Mouse (Mus musculus) left cerebral cortex, postnatal 25 days (tissue): Measurements from ENCODE around the gene Zdhhc8. TPM values are rescaled to one million over a fixed set of nuclear protein-coding genes. Genes with fewer than 3 reads are reported as not detected.

Experiments used
- DNase-seq, 2 experiments: peaks; one replicate each; pipeline ENCODE4 v3.0.0; 2022; ENCODE audit warnings: low spot score in 2 of 2, mixed read lengths in 1 of 2
- intact Hi-C: fragments of 180-260 bp; cut with DNase I; formaldehyde crosslinking; loops from one replicate; pipeline ENCODE4 v1.15.1; 2025
- microRNA-seq, 2 experiments: library from miRNA; unstranded; fragments of <30 nt; microRNA quantifications; one replicate each; pipeline ENCODE4 v1.2.0; 2022
- total RNA-seq, 2 experiments: library from RNA; stranded (reverse); gene quantifications; 2 replicates each; pipeline ENCODE4 v1.2.3; 2021

Zdhhc8 gene
- total RNA-seq, 2 experiments from 2014 or later = 140 to 144 TPM

DNA sequence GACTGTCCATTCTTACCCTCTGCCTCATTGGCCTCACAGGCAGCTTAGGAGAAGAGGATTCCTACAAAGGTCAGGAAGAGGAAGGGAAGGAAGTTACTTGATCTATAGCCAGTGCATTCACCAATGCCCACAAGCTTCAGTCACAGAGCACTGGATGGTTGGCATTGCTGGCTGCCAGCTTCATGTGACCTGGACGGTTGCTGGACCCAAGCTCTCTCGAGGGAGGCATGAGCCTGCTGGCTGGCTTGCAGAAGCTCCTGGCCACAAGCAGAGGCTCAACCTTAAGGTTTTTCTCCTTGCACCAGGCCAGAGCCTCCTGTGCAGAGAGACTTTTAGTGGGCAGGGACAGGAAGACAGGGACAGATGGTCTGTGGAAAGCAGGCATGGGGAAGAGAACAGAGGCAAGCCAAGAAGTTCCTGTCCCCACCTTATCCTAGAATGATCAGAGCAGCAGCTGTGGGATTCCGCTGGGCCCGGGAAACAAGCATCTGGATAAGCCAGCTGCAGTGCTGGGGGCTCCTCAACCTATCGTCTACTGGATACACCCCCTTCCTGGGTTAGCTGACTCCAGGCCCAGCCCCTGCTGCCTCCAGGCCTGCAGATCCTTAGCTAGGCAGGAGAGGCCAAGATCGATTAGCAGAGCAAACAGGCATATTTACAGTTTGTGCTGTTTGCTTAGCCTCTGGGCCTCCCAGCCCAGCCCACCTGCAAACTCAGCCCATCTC is 59.0 kb downstream of the Zdhhc8 start:
- peak in 1 of 2 experiments; percentile 57 for DNase-seq
- intact Hi-C loops = no loop called here

DNA sequence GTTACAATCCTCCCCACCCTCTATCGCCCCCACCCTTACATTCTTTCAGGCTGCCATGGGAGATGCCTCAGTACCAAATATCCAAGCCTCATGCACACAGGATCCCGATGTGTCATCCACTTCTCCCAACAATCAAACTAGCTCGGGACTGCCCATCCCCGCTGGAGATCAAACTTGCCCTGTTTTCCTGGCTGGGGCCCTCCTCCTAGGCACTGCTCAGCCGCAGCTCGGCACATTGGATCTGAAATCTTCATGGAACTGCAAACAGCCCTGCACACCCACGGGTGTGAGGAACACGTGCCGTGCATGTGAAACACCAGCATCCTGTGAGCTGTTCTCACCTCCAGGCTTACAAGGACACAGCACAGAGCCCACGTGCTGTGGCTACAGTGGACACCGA is 61.1 kb downstream of the Zdhhc8 start:
- DNase-seq = peak; percentile 77 to 91
- intact Hi-C loops = loop anchor here (1.0 to 5.0 kb wide), 4 partner anchors 19 to 45 kb away; no protein-coding TSS in a partner anchor

DNA sequence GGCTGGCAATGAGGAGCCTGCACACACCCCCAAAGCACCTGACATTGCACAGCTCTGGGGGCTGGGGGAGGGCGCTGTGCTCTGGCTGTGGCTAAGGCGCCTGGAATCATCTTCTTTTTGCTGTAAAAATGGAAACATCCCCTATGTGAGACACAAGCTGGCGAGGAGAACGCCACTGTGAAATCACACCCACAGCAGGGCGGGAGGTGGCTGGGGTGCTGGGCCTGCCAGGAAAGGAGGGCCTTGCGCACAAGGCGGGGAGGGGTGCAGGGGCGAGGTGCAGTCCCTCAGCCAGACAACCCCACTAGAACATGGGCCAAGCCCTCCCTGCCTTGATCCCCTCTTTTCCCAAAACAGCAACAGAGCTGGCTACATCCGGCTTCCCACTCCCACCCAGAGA is 61.7 kb downstream of the Zdhhc8 start:
- peak; percentile 77 to 96 for DNase-seq
- intact Hi-C loops = loop anchor here (1.0 to 5.0 kb wide), 4 partner anchors 19 to 44 kb away; no protein-coding TSS in a partner anchor

DNA sequence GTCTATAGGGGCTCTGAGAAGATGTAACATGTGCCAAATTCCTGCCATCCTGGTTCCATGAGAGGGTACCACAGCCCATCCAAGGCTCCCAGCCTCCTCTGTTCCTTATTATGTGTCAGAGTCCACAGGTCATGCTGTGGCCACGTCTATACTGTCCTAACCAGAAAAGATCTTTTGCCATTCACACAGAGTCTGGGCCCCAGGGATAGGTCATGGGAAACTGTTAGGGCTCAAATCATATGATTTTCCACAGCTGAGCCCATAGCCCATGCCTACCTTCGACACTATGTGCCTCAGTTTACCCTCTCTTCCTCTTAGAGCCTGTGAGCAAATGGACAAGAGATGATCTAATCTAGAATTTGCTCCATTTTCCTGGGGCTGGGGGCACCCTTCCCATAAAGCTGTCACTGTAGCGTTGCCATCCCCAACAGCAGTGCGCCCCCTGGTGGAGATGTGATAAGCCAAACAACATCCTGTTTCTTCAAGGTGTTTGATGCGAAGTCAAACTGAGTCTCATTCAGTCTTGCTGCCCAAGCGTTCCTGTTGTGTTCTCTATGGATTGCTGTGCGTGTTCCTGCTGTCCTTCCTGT is 62.6 kb downstream of the Zdhhc8 start:
- intact Hi-C loops = loop anchor here (1.0 to 5.0 kb wide), 3 partner anchors 40 to 64 kb away; no protein-coding TSS in a partner anchor
- peak; percentile 75 to 87 for DNase-seq

Small RNAs within 50 kb of the gene (microRNA-seq; reads per million reads assigned to microRNA genes)
- gene Gm24572 (0 to 0.50 reads per million in 2 experiments), gene Mir1306 (253 to 320 reads per million in 2 experiments)

Other genes with a start within 250 kb of the Zdhhc8 start
- gene Dgcr6, start 182.3 kb downstream of the Zdhhc8 start, total RNA-seq = 10 to 100 TPM; 82.6 to 91.8 TPM
- gene Prodh, start 144.9 kb downstream of the Zdhhc8 start, total RNA-seq = 10 to 100 TPM; 34.1 to 36.7 TPM
- gene Rtn4r, start 107.5 kb downstream of the Zdhhc8 start, total RNA-seq = 100 to 1,000 TPM; 119 to 138 TPM
- not detected for gene Ccdc188, start 17.3 kb downstream of the Zdhhc8 start, total RNA-seq
- 10 to 100 TPM; 48.0 to 52.9 TPM for gene Trmt2a, start 13.5 kb upstream of the Zdhhc8 start, total RNA-seq
- 10 to 100 TPM; 84.7 to 92.5 TPM for gene Ranbp1, start 13.6 kb upstream of the Zdhhc8 start, total RNA-seq
- gene Gm49776, start 23.2 kb upstream of the Zdhhc8 start, total RNA-seq = 1 to 10 TPM in 1 of 2 experiments, not detected in 1; 1.5 TPM
- 10 to 100 TPM; 40.7 to 41.0 TPM for gene Dgcr8, start 54.1 kb upstream of the Zdhhc8 start, total RNA-seq
- gene Tango2, start 113.0 kb upstream of the Zdhhc8 start, total RNA-seq = 100 to 1,000 TPM; 145 to 159 TPM
- gene Arvcf, start 113.0 kb upstream of the Zdhhc8 start, total RNA-seq = 10 to 100 TPM; 42.8 to 43.1 TPM
- 10 to 100 TPM; 24.6 to 25.3 TPM for gene Txnrd2, start 191.2 kb upstream of the Zdhhc8 start, total RNA-seq
- gene Comt, start 191.7 kb upstream of the Zdhhc8 start, total RNA-seq = 10 to 100 TPM; 91.5 to 92.9 TPM